In the genomic region with DNA sequence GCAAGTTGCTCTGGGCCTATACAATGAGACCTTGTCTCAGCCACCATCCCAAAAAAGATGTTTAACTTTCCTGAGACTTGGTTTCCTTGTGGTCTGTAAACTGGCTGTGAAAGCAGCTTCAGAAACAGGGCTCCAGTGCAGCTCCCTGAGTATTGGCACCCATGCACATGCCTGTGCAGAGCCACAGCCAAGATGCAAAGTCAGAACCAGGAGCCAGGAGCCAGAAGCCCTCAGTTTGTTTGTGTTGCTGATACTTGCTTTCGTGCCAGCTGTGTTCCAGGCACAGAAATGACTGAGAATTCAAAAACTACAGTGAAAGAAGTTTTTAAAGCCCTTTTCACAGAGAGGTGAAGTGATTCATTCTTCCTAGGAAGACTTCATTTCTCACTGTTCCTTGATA, we compare ENCODE assay signal across 16 mouse cellular contexts. TPM values are rescaled to one million over a fixed set of nuclear protein-coding genes. Genes with fewer than 3 reads are reported as not detected.
DNase-seq lines count a peak whose midpoint lies in the region; TF ChIP-seq lines count a peak whose summit lies in the region.
"Had no signal": no experiment of that assay in that cellular context is flagged by ENCODE, and none has a peak within 500 bp of the region (broad histone marks: within the 10 kb centered on the region; RNA-seq: fewer than 3 reads in every experiment).

No protein-coding gene starts in this region.

- H3K27ac ChIP-seq in gastrocnemius, adult 2 months = peak overlapping the region; percentile 100
- H3K27ac ChIP-seq in layer of hippocampus, adult 2 months = peak overlapping the region; percentile 57; the same call in 1 of the 2 replicates
- H3K27ac ChIP-seq: forebrain, embryonic 15.5 days; left cerebral cortex, adult 2 months; midbrain, embryonic 10.5 days; stomach, postnatal 0 days had no signal

- intact Hi-C loops in gastrocnemius, adult 2 months (cut with DNase I) = loop anchor here (10.0 kb wide), 1 partner anchor 477 kb away; a partner anchor contains a TSS

- no peak overlapping the region; the same call in 1 of the 2 replicates for H3K4me3 ChIP-seq in gastrocnemius, adult 2 months
- no peak overlapping the region for H3K4me3 ChIP-seq in layer of hippocampus, adult 2 months
- H3K4me3 ChIP-seq: forebrain, embryonic 15.5 days; left cerebral cortex, adult 2 months; midbrain, embryonic 10.5 days had no signal

- TF ChIP-seq POLR2A in brain, embryonic 14.5 days (IDR thresholded peaks at IDR 0.05; ENCODE audit: borderline replicate concordance, extremely low read depth, insufficient read depth, insufficient read length, poor library complexity, severe bottlenecking) = no peak

- TF ChIP-seq CTCF in gastrocnemius, adult 2 months (IDR thresholded peaks at IDR 0.05) = no peak
- TF ChIP-seq CTCF in layer of hippocampus, adult 2 months (conservative IDR thresholded peaks at IDR 0.05) = no peak
- TF ChIP-seq CTCF in brain, embryonic 14.5 days (IDR thresholded peaks at IDR 0.05; ENCODE audit: borderline replicate concordance, extremely low read depth, insufficient read depth, insufficient read length) = no peak

- peak; percentile 52 for DNase-seq in gastrocnemius, adult 2 months
- DNase-seq in gastrocnemius, adult 8-10 months (ENCODE audit: low spot score in 2 of 2) = no peak
- no peak for DNase-seq in layer of hippocampus, adult 2 months (ENCODE audit: low spot score in 2 of 2)
- DNase-seq in layer of hippocampus, adult 9-10 months (ENCODE audit: low spot score) = no peak
- DNase-seq in Muller cell, postnatal 12 days (ENCODE audit: inconsistent ontology term) = peak; percentile 24
- DNase-seq in brain, embryonic 14.5 days (ENCODE audit: low read depth) = peak; percentile 32
- no peak for DNase-seq in testis, postnatal 10 days (ENCODE audit: low spot score)
- DNase-seq in spleen, postnatal 10 days (ENCODE audit: low spot score in 2 of 2) = no peak
- DNase-seq: cerebellum, adult 9-10 months; gastrocnemius, postnatal 10 days; kidney, adult 8-10 months; thymus, postnatal 4 days had no signal

RNA-seq across cellular contexts. Expression of a gene that starts 6.3 kb away (rescaled TPM):
- 10 to 100 TPM; 48.5 to 55.6 TPM for total RNA-seq in gastrocnemius, adult 2 months (2021)
- total RNA-seq in gastrocnemius, adult 8-10 months (2022) = 10 to 100 TPM; 46.5 to 53.7 (median 48.9) TPM
- 100 to 1,000 TPM; 127 to 133 TPM for total RNA-seq in layer of hippocampus, adult 2 months (2021)
- polyA plus RNA-seq in brain, embryonic 14.5 days (2012; rRNA removed) = 14.7 and 46.2 TPM in 2 replicates

RNA-seq across cellular contexts. Expression of a gene that starts 45.8 kb away (rescaled TPM):
- under 1 TPM in 1 of 2 experiments, not detected in 1; 0.10 TPM for total RNA-seq in gastrocnemius, adult 2 months (2021)
- total RNA-seq in gastrocnemius, adult 8-10 months (2022) = under 1 TPM in 3 of 4 experiments, not detected in 1; 0.13 to 0.18 (median 0.17) TPM
- total RNA-seq in layer of hippocampus, adult 2 months (2021) = under 1 TPM in 1 of 2 experiments, not detected in 1; 0.15 TPM
- 0.33 and 0.36 TPM in 2 replicates for polyA plus RNA-seq in brain, embryonic 14.5 days (2012; rRNA removed)

Comparison
In these comparisons a context has a peak if more than half of its experiments do, and no peak if none do; other contexts are left out.
1. DNase-seq: peak in gastrocnemius, adult 2 months (single experiment), Muller cell, postnatal 12 days (single experiment) and brain, embryonic 14.5 days (single experiment); none in gastrocnemius, adult 8-10 months (0 of 2), layer of hippocampus, adult 2 months (0 of 2), layer of hippocampus, adult 9-10 months (single experiment), testis, postnatal 10 days (single experiment) and spleen, postnatal 10 days (0 of 2).